Mouse (Mus musculus) forebrain, embryonic 14.5 days (tissue): Measurements from ENCODE around the gene Fat3. TPM values are rescaled to one million over a fixed set of nuclear protein-coding genes. Genes with fewer than 3 reads are reported as not detected.

ENCODE experiments used
- ATAC-seq: fragments of 200-750 bp; cut with Nextera tagmentation; 2 replicates; pipeline ENCODE4 v1.8.0; 2017; ENCODE audit warnings: mild to moderate bottlenecking, moderate library complexity
- DNase-seq: peaks from one replicate; pipeline ENCODE4 v3.0.0-alpha.2; 2015; ENCODE audit warnings: low spot score
- H3K27ac ChIP-seq: fragments of 300-500 bp; sonication (generic); 2 replicates; pipeline ENCODE4 v1.5.1; 2014; ENCODE audit warnings: low read depth, mild to moderate bottlenecking, control low read depth, low read length, moderate library complexity
- H3K27me3 ChIP-seq: fragments of 300-500 bp; sonication (generic); replicated peaks from 2 replicates; pipeline ENCODE4 v1.6.1; 2014; ENCODE audit warnings: low read length, control low read depth, mixed read lengths; ENCODE audit not compliant: control insufficient read depth, insufficient read depth
- H3K36me3 ChIP-seq: fragments of 300-500 bp; sonication (generic); 2 replicates; pipeline ENCODE4 v1.6.1; 2014; ENCODE audit warnings: low read length, control low read depth; ENCODE audit not compliant: control insufficient read depth, insufficient read depth
- H3K4me1 ChIP-seq: fragments of 300-500 bp; sonication (generic); 2 replicates; pipeline ENCODE4 v1.6.1; 2014; ENCODE audit warnings: antibody characterized with exemption, low read length, control low read depth; ENCODE audit not compliant: control insufficient read depth, insufficient read depth
- H3K4me2 ChIP-seq: fragments of 300-500 bp; sonication (generic); 2 replicates; pipeline ENCODE4 v1.6.1; 2014; ENCODE audit warnings: mild to moderate bottlenecking, control low read depth, low read length
- H3K4me3 ChIP-seq: fragments of 300-500 bp; sonication (generic); 2 replicates; pipeline ENCODE4 v1.5.1; 2014; ENCODE audit warnings: low read depth, low read length, control low read depth
- H3K9ac ChIP-seq: fragments of 300-500 bp; sonication (generic); 2 replicates; pipeline ENCODE4 v1.6.1; 2014; ENCODE audit warnings: mild to moderate bottlenecking, low read length, control low read depth, moderate library complexity
- H3K9me3 ChIP-seq: fragments of 300-500 bp; sonication (generic); replicated peaks from 2 replicates; pipeline ENCODE4 v1.6.1; 2016; ENCODE audit warnings: low read length, control low read depth, mixed read lengths; ENCODE audit not compliant: control insufficient read depth
- WGBS: fragments of 180-500 bp; shearing (Covaris S2); extraction: QIAGEN DNeasy Blood & Tissue Kit; methylation state at CpG from one replicate; pipeline ENCODE4 v1.1.7; 2014; 5-methylcytosine and 5-hydroxymethylcytosine counted together
- polyA plus RNA-seq: library from polyadenylated mRNA; unstranded; fragments of >200 nt; fragmentation: Nextera tagmentation; extraction: Ambion mirVana; gene quantifications from 2 replicates; pipeline ENCODE4 v1.2.1, GENCODE M21; 2014

Gene Fat3
- polyA plus RNA-seq, 1 experiment from 2014 or later, result 12.2 TPM

DNA sequence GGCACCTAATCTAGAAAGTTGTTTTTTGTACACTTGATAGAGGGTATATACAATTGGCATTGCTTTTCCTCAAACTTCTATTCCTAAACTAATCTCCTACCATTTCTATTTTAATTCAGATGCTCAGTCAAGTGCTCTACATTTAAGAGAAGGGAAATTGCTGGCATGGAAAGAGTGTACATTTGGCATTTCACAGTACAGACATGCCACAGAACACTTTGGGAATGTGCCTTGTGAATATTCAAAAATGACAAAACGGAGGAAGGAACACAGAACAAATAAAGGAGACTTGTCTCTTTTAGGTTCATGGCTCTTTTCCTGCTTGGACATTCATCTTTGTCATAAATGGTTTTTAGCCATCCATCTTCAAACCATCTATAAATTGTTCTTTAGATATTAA, 498.1 kb downstream of the Fat3 start:
- 83% methylated on average over 1 of the region's 1 CpGs for WGBS
- no peak for ATAC-seq
- Histone ChIP-seq H3K4me2 (no peak overlapping the region), H3K4me1 (no peaks in the 10 kb centered on the region), H3K27me3 (no peaks in the 10 kb centered on the region), H3K9me3 (no peaks in the 10 kb centered on the region), H3K36me3 (peaks cover 15% of the 10 kb centered on the region), H3K27ac (no peak overlapping the region), H3K9ac (no peak overlapping the region), H3K4me3 (no peak overlapping the region)
- no peak for DNase-seq

DNA sequence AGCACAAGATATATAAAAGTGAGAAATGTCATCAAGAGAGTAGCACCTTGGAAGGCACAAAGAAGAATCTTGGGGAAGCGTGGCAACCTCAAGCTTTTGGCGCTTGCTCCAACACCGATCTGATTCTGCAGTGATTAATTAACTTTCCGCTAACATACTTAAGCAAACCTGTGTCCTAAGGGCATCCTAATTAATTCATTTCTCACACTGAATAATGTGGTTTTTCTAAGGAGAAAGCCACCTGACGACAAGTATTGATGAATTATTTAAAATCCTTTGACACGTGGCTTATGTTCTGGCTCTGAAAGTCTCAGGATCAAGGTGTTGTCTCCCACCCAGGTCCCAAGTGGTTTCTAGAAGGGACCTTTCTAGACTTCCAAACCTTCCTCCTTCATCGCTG, 506.3 kb downstream of the Fat3 start:
- DNase-seq (peak; percentile 52), ATAC-seq (peak; percentile 70)
- Histone ChIP-seq H3K27me3 (no peaks in the 10 kb centered on the region), H3K4me1 (0 out of 2 replicates have a peak, but pooled peaks cover 3% of the 10 kb centered on the region), H3K4me3 (no peak overlapping the region), H3K27ac (no peak overlapping the region), H3K9ac (no peak overlapping the region), H3K4me2 (no peak overlapping the region), H3K9me3 (no peaks in the 10 kb centered on the region), H3K36me3 (peaks cover 30% of the 10 kb centered on the region)
- WGBS, result 33% methylated on average over 7 of the region's 7 CpGs

DNA sequence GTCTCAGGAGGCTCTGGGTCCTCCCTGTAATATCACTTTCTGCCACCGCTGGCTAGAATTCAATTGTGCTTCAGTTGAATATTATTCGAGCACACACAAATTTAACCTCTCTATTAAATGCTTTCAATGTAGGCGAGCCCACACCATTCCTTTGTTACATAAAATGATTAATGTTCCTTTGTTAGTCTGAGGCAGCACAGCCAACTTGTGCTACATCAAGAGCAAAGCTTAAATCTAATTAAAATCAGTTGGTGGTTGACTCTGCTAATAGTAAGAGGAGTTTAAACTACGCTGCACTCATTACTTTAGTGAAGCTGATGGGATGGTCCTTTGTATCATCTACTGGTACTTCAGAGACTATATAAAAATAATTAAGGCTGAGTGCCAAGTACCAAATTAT, 506.9 kb downstream of the Fat3 start:
- H3K4me3 ChIP-seq, result no peak overlapping the region
- H3K27me3 ChIP-seq, result no peaks in the 10 kb centered on the region
- no peak overlapping the region for H3K27ac ChIP-seq
- peaks cover 26% of the 10 kb centered on the region for H3K36me3 ChIP-seq
- 0 out of 2 replicates have a peak, but pooled peaks cover 3% of the 10 kb centered on the region for H3K4me1 ChIP-seq
- H3K9me3 ChIP-seq, result no peaks in the 10 kb centered on the region
- 38% methylated on average over 4 of the region's 4 CpGs for WGBS
- DNase-seq (peak; percentile 39), ATAC-seq (peak; percentile 38; the same call in 1 of the 2 replicates)
- H3K9ac ChIP-seq, result no peak overlapping the region
- H3K4me2 ChIP-seq, result no peak overlapping the region

DNA sequence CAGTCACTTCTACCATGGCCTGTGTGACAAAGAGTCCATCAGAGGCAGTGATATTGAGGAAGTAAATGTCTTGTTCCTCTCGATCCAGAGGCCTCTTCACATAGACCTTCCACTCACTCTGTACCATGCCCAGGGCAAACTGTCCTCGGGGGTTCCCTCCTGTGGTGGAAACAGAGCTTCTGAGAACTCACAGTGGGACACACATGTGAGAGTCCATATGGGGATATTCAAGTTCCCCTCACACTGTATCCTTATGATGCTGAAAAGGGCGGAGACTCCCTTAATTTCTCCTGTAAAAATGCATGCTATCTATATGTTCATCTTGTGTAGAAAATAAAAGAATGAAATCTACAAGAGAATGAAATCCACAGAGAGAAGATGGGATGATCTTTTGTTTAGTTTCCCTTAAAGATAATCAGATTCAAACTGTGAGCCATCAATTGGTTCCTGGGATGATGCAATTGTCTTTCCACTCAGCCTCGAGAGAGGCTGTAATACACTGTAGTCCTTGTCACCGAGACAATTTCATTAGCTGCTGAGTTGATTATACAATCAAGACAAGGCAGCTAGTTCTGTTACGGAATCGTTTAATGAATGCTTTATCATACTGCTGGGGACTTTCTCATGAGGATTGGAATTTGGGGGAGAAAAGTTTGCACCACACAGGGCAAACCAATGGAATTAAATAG, 508.8 kb downstream of the Fat3 start:
- no peaks in the 10 kb centered on the region for H3K27me3 ChIP-seq
- 52% methylated on average over 7 of the region's 7 CpGs for WGBS
- no peak overlapping the region for H3K27ac ChIP-seq
- H3K36me3 ChIP-seq, result peaks cover 9% of the 10 kb centered on the region
- H3K4me1 ChIP-seq, result 0 out of 2 replicates have a peak, but pooled peaks cover 3% of the 10 kb centered on the region
- no peak overlapping the region for H3K4me2 ChIP-seq
- no peak for DNase-seq
- H3K9me3 ChIP-seq, result no peaks in the 10 kb centered on the region
- no peak overlapping the region for H3K4me3 ChIP-seq
- no peak for ATAC-seq
- H3K9ac ChIP-seq, result no peak overlapping the region

DNA sequence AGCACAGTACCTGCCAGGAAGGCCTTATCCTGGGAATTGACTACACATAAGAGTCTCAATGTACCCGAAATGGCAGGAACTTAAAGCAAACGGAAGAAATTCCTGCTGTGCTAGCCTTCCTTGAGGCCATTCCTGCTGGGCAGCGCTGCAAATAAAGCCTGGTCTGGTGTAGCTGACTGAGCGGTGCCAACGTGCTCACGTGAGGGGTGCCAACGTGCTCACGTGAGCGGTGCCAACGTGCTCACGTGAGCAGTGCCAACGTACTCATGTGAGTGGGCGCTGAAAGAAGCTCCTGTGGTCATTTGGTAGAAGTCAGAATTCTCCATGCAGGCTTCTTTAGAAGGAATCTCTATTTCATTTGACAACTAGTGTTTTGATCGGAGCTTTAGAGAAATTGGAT, 522.8 kb downstream of the Fat3 start:
- H3K9ac ChIP-seq, result no peak overlapping the region
- H3K9me3 ChIP-seq, result no peaks in the 10 kb centered on the region
- H3K4me3 ChIP-seq, result no peak overlapping the region
- no peak overlapping the region for H3K4me2 ChIP-seq
- ATAC-seq (no peak), DNase-seq (no peak)
- no peaks in the 10 kb centered on the region for H3K27me3 ChIP-seq
- no peaks in the 10 kb centered on the region for H3K36me3 ChIP-seq
- H3K4me1 ChIP-seq, result peaks cover 9% of the 10 kb centered on the region
- 74% methylated on average over 14 of the region's 14 CpGs for WGBS
- H3K27ac ChIP-seq, result no peak overlapping the region

DNA sequence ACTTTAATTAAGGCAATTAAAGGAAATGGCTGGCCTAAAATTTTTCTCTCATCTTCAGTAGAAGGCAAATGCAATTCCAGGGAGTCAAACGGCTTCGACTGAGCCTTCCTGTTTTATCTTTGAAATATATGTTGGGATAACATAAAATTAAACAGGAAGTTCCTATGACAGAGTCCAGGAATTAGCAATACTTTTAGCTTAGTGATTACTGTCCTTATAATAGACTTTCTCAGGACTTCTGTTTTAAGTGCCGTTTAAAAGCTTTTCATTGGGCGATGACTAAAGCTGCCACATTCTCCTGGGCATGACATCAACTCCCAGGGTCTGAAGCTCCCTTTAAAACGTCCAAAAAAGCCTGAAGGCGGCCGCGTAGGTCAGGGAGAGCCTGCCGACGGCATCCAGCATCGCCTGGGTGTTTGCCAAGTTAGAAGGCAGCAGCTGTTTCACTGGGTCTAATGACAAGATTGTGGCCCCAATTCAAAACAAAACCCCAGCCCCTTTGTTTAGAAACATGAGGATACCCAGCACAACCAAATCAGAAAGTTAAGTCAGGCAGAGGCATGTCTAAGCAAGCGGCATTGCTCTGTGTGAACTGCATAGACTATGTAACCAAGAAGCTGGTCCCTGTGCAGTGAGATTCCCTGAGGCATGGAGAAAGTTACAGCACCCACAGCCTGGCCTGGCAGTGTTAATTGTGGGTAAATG, 524.0 kb downstream of the Fat3 start:
- ATAC-seq (peak; percentile 72; the same call in 1 of the 2 replicates), DNase-seq (peak; percentile 67)
- WGBS, result 23% methylated on average over 12 of the region's 12 CpGs
- Histone ChIP-seq H3K36me3 (no peaks in the 10 kb centered on the region), H3K4me2 (no peak overlapping the region), H3K4me3 (no peak overlapping the region), H3K9me3 (no peaks in the 10 kb centered on the region), H3K27me3 (no peaks in the 10 kb centered on the region), H3K27ac (no peak overlapping the region), H3K4me1 (peaks cover 9% of the 10 kb centered on the region), H3K9ac (no peak overlapping the region)

DNA sequence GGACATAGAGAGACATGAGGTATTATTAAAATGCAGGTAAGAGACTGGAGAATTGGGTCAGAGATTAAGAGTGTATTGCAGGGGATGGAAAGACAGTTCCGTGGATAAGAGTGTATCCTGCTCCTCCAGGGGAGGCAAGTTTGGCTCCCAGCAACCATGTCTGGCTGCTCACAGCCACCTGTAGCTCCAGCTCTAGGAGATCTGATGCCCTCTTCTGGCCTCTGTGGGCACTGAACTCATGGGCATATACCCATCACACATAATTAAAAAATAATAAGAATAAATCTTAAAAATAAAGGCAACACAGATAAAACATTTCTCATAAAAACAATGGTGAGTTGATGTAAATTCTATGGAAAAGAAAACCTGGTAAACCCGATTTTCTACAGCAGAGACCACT, 525.1 kb downstream of the Fat3 start:
- DNase-seq, result no peak
- no peak overlapping the region for H3K4me2 ChIP-seq
- ATAC-seq, result no peak
- no peak overlapping the region for H3K9ac ChIP-seq
- peaks cover 9% of the 10 kb centered on the region for H3K4me1 ChIP-seq
- no peaks in the 10 kb centered on the region for H3K9me3 ChIP-seq
- WGBS, result 81% methylated on average over 2 of the region's 2 CpGs
- H3K36me3 ChIP-seq, result no peaks in the 10 kb centered on the region
- no peak overlapping the region for H3K4me3 ChIP-seq
- H3K27me3 ChIP-seq, result no peaks in the 10 kb centered on the region
- no peak overlapping the region for H3K27ac ChIP-seq

DNA sequence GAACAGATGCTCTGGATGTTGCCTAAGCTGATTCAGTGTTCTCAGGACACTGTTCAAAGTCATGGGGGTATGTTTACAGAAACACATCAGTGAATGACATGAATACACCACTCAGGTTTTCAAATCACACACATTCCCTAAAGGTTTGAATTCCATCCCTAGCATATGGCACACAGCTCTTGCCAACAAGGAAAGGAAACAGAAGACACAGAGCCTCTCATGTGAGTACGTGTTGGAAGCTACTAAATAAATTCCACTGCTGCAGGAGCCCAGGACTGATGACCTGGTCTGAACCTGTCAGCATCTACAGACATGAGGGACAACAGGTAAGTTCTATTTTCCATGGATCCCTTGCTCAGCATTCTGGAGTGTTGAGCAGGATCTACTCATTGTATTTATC, 528.9 kb downstream of the Fat3 start:
- Histone ChIP-seq H3K4me1 (peaks cover under 1% of the 10 kb centered on the region; the same call in 1 of the 2 replicates), H3K27me3 (no peaks in the 10 kb centered on the region), H3K4me2 (no peak overlapping the region), H3K36me3 (peaks cover 5% of the 10 kb centered on the region), H3K27ac (no peak overlapping the region), H3K9me3 (no peaks in the 10 kb centered on the region), H3K9ac (no peak overlapping the region), H3K4me3 (no peak overlapping the region)
- DNase-seq (no peak), ATAC-seq (no peak)
- WGBS, result 68% methylated on average over 1 of the region's 1 CpGs

DNA sequence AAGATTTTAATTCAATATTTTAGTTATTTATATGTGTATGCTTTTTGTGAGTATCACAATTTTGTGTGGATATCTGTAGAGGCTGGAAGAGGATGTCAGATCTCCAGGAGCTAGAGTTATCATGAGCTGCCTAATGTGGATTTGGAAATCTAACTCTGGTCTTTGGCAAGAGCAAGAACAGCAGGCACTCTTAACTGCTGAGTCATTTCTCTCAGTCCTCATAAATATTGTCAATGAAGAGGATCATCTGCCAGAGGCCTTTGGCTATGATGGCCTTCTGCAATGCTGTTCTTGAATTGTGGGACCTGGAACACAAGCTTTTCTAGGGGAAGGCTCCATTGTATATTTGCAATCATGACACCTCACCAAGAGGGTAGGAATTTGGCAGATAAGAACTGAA, 529.7 kb downstream of the Fat3 start:
- no peak overlapping the region for H3K9ac ChIP-seq
- H3K4me2 ChIP-seq, result no peak overlapping the region
- no peak overlapping the region for H3K4me3 ChIP-seq
- H3K9me3 ChIP-seq, result no peaks in the 10 kb centered on the region
- no peak overlapping the region for H3K27ac ChIP-seq
- H3K27me3 ChIP-seq, result no peaks in the 10 kb centered on the region
- no peaks in the 10 kb centered on the region for H3K4me1 ChIP-seq
- no peak for DNase-seq
- H3K36me3 ChIP-seq, result peaks cover 5% of the 10 kb centered on the region
- ATAC-seq, result no peak
